Mouse (Mus musculus) thymus, adult 18-20 months (tissue): ENCODE results near the gene Rhobtb3.
"Not testable (repeated sequence)": the region's sequence is repeated elsewhere in the genome, so short reads cannot be mapped to it uniquely, and the experiment has no call there.

Source experiments
- DNase-seq, 2 experiments: peaks; one replicate each; pipeline ENCODE4 v3.0.0; 2022; ENCODE audit warnings: mixed read lengths in 2 of 2

Gene Rhobtb3

GRCm38 (mm10) chr13:75927951-75928350 lies 15.8 kb downstream of the Rhobtb3 start:
- no peak for DNase-seq

GRCm38 (mm10) chr13:75914151-75914550 lies 29.6 kb downstream of the Rhobtb3 start:
- DNase-seq = no peak

DNA sequence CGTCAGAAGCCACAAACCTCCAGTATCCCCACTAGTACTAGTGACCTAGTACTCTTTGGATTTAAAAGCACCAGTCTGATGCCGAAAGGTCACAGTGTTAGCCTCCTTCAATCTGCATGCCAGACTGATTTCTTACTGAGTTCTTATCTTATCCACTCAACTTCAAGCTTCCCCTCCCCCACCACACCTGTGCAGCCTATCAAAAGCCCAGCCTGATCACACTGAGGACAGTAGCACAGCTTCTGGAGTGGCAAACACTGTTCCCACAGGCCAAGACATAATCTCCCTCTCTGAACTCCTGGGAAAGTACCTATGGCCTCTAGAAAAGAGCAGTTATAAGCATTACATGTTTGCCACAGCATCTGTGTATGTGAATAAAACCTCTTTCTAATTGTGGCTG lies 35.5 kb downstream of the Rhobtb3 start:
- no peak for DNase-seq

- no peak for DNase-seq
Measured at GRCm38 (mm10) chr13:75907133-75907532, 36.6 kb downstream of the Rhobtb3 start.

DNA sequence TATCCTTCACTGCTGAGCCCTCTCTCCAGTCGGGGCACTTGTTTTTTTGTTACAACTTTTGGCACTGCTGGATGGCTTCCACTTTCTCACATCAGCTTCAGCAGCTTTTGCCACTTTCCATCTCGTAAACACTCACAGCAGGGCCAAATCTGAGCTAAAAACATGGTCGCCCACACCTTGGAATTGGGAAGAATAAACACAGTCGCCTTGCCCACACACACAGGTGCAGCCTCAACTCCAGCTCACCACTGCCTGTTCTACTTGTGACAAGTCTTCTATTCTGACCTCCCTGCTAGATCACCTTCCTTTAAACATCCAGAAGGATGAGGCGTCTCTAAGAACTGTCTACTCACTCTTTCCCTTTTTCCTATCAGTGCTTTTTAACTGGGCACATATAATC lies 39.1 kb downstream of the Rhobtb3 start:
- no peak for DNase-seq

- not testable (repeated sequence) for DNase-seq
Measured at GRCm38 (mm10) chr13:75900928-75901327, 42.8 kb downstream of the Rhobtb3 start.

- no peak for DNase-seq
Measured at GRCm38 (mm10) chr13:75892876-75893275, 50.8 kb downstream of the Rhobtb3 start.

- DNase-seq = no peak
Measured at GRCm38 (mm10) chr13:75892291-75892690, 51.4 kb downstream of the Rhobtb3 start.

- no peak for DNase-seq
Measured at GRCm38 (mm10) chr13:75891868-75892267, 51.9 kb downstream of the Rhobtb3 start.

GRCm38 (mm10) chr13:75883792-75884191 lies 59.9 kb downstream of the Rhobtb3 start:
- no peak for DNase-seq

GRCm38 (mm10) chr13:75880501-75880900 lies 63.2 kb downstream of the Rhobtb3 start:
- DNase-seq = no peak

- DNase-seq = no peak
Measured at GRCm38 (mm10) chr13:75879756-75880155, 64.0 kb downstream of the Rhobtb3 start.

DNA sequence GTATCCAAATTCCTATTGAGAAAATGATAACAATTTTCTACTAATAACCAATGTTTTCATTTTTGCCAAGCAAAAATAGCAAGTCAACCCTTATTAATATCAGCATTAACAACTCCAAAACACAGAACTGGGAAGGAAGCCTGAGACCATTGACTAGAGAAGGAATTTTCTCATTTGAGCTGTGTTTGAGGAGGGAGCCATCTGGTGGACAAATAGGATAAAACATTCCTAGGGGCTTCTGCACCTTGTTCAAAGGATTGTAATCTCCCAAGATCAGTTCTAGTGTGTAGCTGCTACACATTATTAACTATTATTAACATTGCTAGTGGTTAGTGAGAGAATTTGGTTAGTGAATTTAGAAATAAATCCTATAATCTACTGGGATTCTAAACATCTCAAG lies 65.8 kb downstream of the Rhobtb3 start:
- DNase-seq = no peak

DNA sequence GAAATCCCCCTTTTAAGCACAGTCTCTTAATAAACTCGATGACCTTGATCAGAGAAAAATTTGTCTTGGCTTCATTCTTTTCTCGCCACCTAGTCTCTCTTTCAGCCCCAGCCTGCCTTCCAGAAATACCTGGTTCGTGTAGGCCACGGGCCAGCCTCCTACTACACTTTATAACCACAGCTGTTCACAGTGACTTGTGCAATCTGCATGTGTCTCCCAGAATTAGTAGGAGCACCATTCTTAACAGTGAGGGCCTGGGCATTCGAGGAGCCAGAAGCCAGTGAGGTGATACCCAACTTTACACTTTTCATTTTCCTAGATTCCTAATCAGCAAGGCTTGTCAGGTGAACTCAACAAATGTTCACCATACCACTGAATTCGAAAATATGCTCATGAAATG lies 67.1 kb downstream of the Rhobtb3 start:
- no peak for DNase-seq

DNA sequence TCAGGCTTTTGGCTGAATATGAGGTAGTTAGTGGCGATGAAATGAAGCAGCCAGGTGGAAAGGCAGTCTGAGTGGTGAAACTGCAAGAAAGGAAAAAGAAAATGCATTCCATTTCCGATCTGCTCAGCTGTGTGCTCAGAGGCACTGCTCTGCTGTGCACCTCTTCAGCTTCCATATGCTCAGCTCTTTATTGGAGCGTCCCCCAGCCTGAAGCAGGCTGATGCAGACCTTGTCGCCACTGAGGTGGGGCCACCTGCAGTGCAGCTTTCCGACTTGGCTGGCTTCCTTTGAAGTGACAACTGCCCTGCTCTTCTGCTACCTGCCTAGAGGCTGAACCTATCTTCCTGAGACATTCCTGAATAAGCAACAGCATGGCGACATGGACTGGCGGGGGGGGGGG lies 67.5 kb downstream of the Rhobtb3 start:
- not testable (repeated sequence) for DNase-seq

DNA sequence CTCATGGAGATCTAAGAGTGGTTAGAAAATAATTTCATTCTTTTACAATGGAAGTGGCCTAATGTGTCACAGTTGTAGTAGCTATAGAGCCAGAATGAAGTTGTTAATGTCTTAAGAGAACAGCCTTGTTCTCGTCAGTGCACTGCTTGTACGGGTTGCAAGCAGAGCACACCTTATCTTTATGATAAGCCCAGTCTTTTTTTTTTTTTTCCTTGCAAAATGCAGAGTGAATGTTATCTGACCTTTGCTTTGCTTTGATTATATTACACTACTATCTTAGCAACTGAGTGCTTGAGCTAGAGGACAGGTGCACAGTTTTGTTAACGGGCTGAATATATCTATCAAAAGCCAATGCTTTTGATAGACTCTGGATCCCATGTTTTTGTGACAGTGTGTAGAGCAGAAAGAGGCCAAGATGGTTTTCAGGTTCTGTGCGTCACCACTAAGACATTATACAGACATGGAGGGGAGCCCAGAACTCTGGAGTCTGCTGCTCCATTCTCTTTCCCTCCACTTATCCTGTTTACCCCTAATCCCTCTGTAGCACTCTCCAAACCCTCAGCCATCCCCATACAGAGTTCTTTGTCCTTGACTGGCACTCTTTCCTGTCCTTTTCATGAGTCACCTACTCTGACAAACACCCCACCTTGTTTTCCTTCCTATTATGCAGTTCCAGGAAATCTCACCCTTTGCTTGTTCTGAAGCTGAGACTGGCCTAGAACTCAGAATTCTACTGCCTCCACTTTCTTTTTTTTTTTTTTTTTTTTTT lies 68.9 kb downstream of the Rhobtb3 start:
- no peak for DNase-seq

- DNase-seq = no peak
Measured at GRCm38 (mm10) chr13:75867876-75868275, 75.8 kb downstream of the Rhobtb3 start.

DNA sequence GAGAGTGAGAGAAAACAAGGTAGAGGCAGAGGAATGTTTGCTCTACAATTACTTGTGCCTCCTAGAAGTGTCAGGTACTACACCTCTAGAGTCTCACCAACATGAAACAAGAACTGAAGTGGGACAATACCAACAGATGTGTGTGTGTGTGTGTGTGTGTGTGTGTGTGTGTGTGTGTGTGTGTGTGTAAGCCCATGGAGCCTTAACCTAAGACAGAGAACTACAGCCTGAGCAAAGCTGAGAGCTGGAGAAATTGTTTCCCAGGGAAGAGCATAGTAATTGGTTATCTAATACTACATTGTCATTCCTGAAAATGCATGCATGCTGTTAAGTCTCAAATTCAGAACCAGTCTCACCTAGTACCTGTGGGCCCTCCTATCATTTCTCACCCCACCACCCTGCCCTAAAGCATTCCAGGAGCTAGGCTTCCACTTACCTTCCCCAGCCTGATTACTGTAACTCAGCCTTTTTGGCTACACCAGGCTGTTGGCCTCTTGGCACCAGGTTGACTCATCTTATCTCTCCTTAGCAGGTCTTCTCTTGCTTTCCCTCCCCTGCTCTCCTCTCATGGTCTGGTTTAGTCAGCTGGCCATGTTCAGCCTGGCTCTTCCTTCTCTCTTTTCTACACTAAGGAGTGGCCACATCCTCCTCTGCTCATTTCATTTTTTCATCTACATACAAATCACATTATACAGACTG lies 78.1 kb downstream of the Rhobtb3 start:
- no peak for DNase-seq

DNA sequence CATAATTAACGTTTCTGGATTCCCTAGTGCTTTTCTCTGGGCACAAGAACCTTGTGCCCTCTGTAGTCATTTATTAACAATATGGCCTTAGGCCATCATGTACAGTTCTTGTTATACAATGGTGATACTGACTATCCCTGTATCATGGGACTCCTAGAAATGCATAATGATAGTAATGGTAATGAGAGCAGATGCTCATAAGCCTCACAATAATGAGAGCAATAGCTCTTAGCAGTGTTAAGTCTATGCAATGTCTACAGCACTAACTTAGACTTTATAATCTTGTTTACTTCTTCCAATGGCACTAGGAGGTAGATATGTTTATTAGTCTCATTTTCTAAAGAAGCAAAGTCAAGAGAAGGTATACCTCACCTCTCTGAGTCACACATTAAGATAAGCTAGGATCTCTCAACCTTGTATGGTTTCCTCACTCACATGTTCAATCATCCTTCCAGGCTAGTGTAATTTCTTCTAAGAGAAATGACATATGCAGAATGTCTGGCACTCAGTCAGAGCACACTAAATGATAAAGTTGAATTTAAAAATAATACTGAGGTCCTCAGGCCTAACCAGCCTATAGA lies 84.4 kb downstream of the Rhobtb3 start:
- DNase-seq = no peak

- DNase-seq = no peak
Measured at GRCm38 (mm10) chr13:75853118-75853517, 90.6 kb downstream of the Rhobtb3 start.

- no peak for DNase-seq
Measured at GRCm38 (mm10) chr13:75852027-75852426, 91.7 kb downstream of the Rhobtb3 start.

DNA sequence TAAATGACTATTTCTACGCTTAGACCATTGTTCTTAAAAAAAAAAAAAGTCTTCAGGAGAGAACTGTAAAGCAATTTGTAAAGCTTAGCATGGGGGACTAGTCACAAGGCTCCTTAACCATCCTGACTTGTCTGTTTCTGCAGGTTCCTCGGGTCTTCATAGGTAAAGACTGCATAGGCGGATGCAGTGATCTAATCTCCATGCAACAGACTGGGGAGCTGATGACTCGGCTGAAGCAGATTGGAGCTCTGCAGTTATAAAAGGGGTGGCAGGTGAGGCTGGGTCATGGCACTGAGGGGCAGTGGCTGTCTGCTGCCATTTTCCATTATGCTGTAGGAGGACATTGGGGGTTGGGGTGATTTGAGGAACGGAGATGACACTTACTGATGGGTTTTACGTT lies 96.7 kb downstream of the Rhobtb3 start:
- DNase-seq = no peak

GRCm38 (mm10) chr13:75845519-75846166 lies 98.1 kb downstream of the Rhobtb3 start:
- no peak for DNase-seq
